Mouse (Mus musculus) hindbrain, embryonic 11.5 days (tissue): ENCODE measurements around the gene Ptdss2. TPM values are rescaled to one million over a fixed set of nuclear protein-coding genes. Genes with fewer than 3 reads are reported as not detected.
A peak's percentile ranks its signal among the peaks of the same experiment; 100 is the strongest.

ENCODE experiments used
- ATAC-seq: fragments of 200-750 bp; cut with Nextera tagmentation; 2 replicates; pipeline ENCODE4 v1.8.0; 2017; ENCODE audit warnings: mild to moderate bottlenecking, moderate TSS enrichment, moderate library complexity; ENCODE audit not compliant: low FRiP score
- DNase-seq: peaks from one replicate; pipeline ENCODE4 v3.0.0-alpha.2; 2015; ENCODE audit warnings: low spot score
- H3K27ac ChIP-seq: fragments of 300-500 bp; sonication (generic); 2 replicates; pipeline ENCODE4 v1.5.1; 2014; ENCODE audit warnings: mild to moderate bottlenecking, low read depth, low read length
- H3K27me3 ChIP-seq: fragments of 300-500 bp; sonication (generic); 2 replicates; pipeline ENCODE4 v1.6.1; 2014; ENCODE audit warnings: mild to moderate bottlenecking, low read length, moderate library complexity, mixed read lengths; ENCODE audit not compliant: control insufficient read depth, insufficient read depth
- H3K36me3 ChIP-seq: fragments of 300-500 bp; sonication (generic); 2 replicates; pipeline ENCODE4 v1.6.1; 2014; ENCODE audit warnings: mild to moderate bottlenecking, low read length, moderate library complexity, mixed read lengths; ENCODE audit not compliant: control insufficient read depth, insufficient read depth
- H3K4me1 ChIP-seq: fragments of 300-500 bp; sonication (generic); replicated peaks from 2 replicates; pipeline ENCODE4 v1.6.1; 2014; ENCODE audit warnings: low read length, mixed read lengths; ENCODE audit not compliant: control insufficient read depth, insufficient read depth
- H3K4me2 ChIP-seq: fragments of 300-500 bp; sonication (generic); replicated peaks from 2 replicates; pipeline ENCODE4 v1.6.1; 2014; ENCODE audit warnings: mild to moderate bottlenecking, low read depth, low read length
- H3K4me3 ChIP-seq: fragments of 300-500 bp; sonication (generic); 2 replicates; pipeline ENCODE4 v1.5.1; 2014; ENCODE audit warnings: low read depth, low read length
- H3K9ac ChIP-seq: fragments of 300-500 bp; sonication (generic); 2 replicates; pipeline ENCODE4 v1.6.1; 2014; ENCODE audit warnings: low read depth, low read length
- H3K9me3 ChIP-seq: fragments of 300-500 bp; sonication (generic); 2 replicates; pipeline ENCODE4 v1.6.1; 2016; ENCODE audit warnings: low read length; ENCODE audit not compliant: control insufficient read depth
- WGBS: fragments of 180-500 bp; shearing (Covaris S2); extraction: QIAGEN DNeasy Blood & Tissue Kit; methylation state at CpG from one replicate; pipeline ENCODE4 v1.1.7; 2014; 5-methylcytosine and 5-hydroxymethylcytosine counted together
- polyA plus RNA-seq: library from polyadenylated mRNA; unstranded; fragments of >200 nt; fragmentation: Nextera tagmentation; extraction: Ambion mirVana; gene quantifications from 2 replicates; pipeline ENCODE4 v1.2.1, GENCODE M21; 2014

Ptdss2 gene
- polyA plus RNA-seq, 1 experiment from 2014 or later: 65.2 TPM

DNA sequence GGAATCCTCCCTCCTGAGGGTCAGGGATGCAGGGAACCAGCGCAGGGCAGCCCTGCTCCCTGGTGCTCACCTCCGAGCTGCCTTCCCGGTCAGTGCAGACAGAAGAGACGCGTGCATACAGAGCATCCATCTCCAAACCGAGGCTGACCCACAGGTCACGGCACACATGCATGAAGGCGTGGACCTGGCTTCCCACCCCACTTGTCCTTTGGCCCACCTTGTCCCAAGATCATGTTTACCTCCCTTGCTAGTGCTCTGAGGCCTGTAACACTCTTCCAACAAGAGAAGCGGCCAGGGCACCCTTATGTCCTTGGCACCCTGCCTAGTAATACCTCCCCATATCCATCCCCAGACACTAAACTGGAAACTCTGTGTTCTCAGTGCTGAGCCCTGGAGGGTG is 6.3 kb upstream of the Ptdss2 start:
- no peak for DNase-seq
- no peak overlapping the region for H3K4me2 ChIP-seq
- H3K27ac ChIP-seq: no peak overlapping the region
- no peaks in the 10 kb centered on the region for H3K36me3 ChIP-seq
- H3K4me3 ChIP-seq: no peak overlapping the region
- no peaks in the 10 kb centered on the region for H3K9me3 ChIP-seq
- no peak overlapping the region for H3K9ac ChIP-seq
- no peaks in the 10 kb centered on the region for H3K4me1 ChIP-seq
- 84% methylated on average over 9 of the region's 9 CpGs for WGBS
- ATAC-seq: no peak
- no peaks in the 10 kb centered on the region; the same call in 1 of the 2 replicates for H3K27me3 ChIP-seq

- Histone ChIP-seq H3K4me3 (no peak within 1 kb of the TSS), H3K36me3 (no peaks in the 10 kb centered on the region), H3K9ac (no peak within 1 kb of the TSS), H3K27ac (no peak within 1 kb of the TSS), H3K4me2 (no peak within 1 kb of the TSS), H3K9me3 (no peaks in the 10 kb centered on the region), H3K27me3 (no peaks in the 10 kb centered on the region; the same call in 1 of the 2 replicates), H3K4me1 (no peaks in the 10 kb centered on the region)
- ATAC-seq (no peak), DNase-seq (no peak)
- 12% methylated on average over 9 of the region's 9 CpGs for WGBS
These were observed 4.5 kb upstream of the Ptdss2 start, which contains the start of gene Ano9 for GRCm38 (mm10) chr7:141117636-141118035. Gene Ano9 (minus strand): TSS chr7:141117806.

- H3K4me2 ChIP-seq: no peak overlapping the region
- DNase-seq: no peak
- no peak for ATAC-seq
- no peaks in the 10 kb centered on the region; the same call in 1 of the 2 replicates for H3K27me3 ChIP-seq
- H3K4me1 ChIP-seq: no peaks in the 10 kb centered on the region
- no peaks in the 10 kb centered on the region for H3K9me3 ChIP-seq
- H3K36me3 ChIP-seq: no peaks in the 10 kb centered on the region
- H3K9ac ChIP-seq: no peak overlapping the region
- H3K4me3 ChIP-seq: no peak overlapping the region
- 79% methylated on average over 3 of the region's 3 CpGs for WGBS
- no peak overlapping the region for H3K27ac ChIP-seq
These were observed 2.7 kb upstream of the Ptdss2 start for GRCm38 (mm10) chr7:141119487-141119886.

- Histone ChIP-seq H3K4me2 (no peak overlapping the region), H3K27me3 (no peaks in the 10 kb centered on the region; the same call in 1 of the 2 replicates), H3K9me3 (no peaks in the 10 kb centered on the region), H3K27ac (no peak overlapping the region), H3K36me3 (no peaks in the 10 kb centered on the region), H3K9ac (no peak overlapping the region), H3K4me1 (no peaks in the 10 kb centered on the region), H3K4me3 (no peak overlapping the region)
- WGBS: 90% methylated on average over 3 of the region's 3 CpGs
- no peak for DNase-seq
- ATAC-seq: no peak
These were observed 1.6 kb upstream of the Ptdss2 start for GRCm38 (mm10) chr7:141120605-141121004.

DNA sequence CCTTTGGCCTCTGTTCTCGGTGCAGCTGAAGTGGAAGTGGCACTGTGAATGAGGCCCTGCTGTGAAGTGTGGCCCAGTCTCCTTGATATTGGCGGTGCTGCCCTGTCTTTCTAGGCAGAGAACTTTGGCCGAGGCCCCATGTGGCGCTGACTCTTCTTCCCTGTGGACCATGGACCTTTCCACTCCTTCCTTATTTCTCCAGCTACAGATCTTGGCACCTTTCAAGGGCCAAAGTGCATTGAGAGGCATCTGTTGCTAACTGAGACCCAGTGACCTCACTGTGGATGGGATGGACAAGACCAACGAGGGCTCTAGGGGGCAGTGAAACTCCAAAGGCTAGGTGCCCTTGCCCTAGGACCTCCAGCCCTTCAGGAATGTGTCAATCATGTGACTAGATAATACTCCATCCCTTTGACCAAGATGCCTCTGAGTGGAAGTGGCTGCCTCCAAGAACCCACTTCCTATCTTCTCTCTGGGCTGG is 1.1 kb upstream of the Ptdss2 start:
- Histone ChIP-seq H3K4me3 (no peak overlapping the region), H3K4me2 (no peak overlapping the region), H3K27ac (no peak overlapping the region), H3K9ac (no peak overlapping the region), H3K9me3 (no peaks in the 10 kb centered on the region), H3K4me1 (no peaks in the 10 kb centered on the region), H3K36me3 (no peaks in the 10 kb centered on the region), H3K27me3 (no peaks in the 10 kb centered on the region; the same call in 1 of the 2 replicates)
- 79% methylated on average over 5 of the region's 5 CpGs for WGBS
- DNase-seq (no peak), ATAC-seq (no peak)

DNA sequence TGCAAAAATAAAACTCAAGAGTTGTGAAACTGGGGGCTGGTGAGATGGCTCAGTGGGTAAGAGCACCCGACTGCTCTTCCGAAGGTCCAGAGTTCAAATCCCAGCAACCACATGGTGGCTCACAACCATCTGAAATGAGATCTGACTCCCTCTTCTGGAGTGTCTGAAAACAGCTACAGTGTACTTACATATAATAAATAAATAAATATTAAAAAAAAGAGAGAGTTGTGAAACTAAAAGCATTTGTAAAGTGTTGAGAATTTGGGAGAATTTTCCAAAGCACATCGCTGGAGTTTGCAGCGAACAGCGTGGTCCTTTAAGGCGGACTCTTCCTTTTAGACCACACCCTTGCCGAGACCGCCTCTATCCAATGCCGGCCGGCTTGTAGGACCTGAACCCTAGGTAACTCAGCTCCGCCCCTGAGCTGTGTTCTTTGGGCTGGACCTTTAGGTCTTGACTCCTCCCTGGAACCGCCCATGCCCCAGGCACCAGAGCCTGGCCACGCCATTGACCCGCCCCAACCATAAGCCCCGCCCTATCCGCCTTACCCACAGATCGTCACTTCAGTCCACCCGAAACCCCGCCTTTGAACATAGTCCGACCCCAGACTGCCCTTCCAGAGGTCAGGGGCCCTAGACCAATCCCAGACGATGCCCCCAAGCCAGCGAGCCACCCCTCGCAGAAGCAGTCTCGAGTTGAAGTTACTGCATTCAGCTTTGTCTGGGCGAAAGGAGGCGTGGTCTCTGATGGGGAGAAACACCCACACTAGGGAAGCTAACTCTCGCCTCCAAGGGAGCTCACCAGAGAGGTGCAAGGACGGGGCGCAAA is 721 bp downstream of the Ptdss2 start:
- ATAC-seq (peak; percentile 99), DNase-seq (peak; percentile 95)
- WGBS: 2% methylated on average over 29 of the region's 29 CpGs
- H3K36me3 ChIP-seq: no peaks in the 10 kb centered on the region
- H3K4me2 ChIP-seq: peak overlapping the region; percentile 63
- H3K4me1 ChIP-seq: no peaks in the 10 kb centered on the region
- peak overlapping the region; percentile 57 for H3K4me3 ChIP-seq
- H3K27ac ChIP-seq: peak overlapping the region; percentile 70
- H3K27me3 ChIP-seq: no peaks in the 10 kb centered on the region; the same call in 1 of the 2 replicates
- H3K9ac ChIP-seq: peak overlapping the region; percentile 72
- H3K9me3 ChIP-seq: no peaks in the 10 kb centered on the region

- ATAC-seq (no peak; the same call in 1 of the 2 replicates), DNase-seq (no peak)
- Histone ChIP-seq H3K9me3 (no peaks in the 10 kb centered on the region), H3K4me2 (peak overlapping the region; percentile 63), H3K9ac (peak overlapping the region; percentile 72), H3K36me3 (no peaks in the 10 kb centered on the region), H3K27me3 (no peaks in the 10 kb centered on the region), H3K4me1 (no peaks in the 10 kb centered on the region), H3K27ac (peak overlapping the region; percentile 70), H3K4me3 (peak overlapping the region; percentile 57)
- WGBS: 4% methylated on average over 15 of the region's 15 CpGs
These were observed 1.3 kb downstream of the Ptdss2 start for GRCm38 (mm10) chr7:141123517-141123856.

DNA sequence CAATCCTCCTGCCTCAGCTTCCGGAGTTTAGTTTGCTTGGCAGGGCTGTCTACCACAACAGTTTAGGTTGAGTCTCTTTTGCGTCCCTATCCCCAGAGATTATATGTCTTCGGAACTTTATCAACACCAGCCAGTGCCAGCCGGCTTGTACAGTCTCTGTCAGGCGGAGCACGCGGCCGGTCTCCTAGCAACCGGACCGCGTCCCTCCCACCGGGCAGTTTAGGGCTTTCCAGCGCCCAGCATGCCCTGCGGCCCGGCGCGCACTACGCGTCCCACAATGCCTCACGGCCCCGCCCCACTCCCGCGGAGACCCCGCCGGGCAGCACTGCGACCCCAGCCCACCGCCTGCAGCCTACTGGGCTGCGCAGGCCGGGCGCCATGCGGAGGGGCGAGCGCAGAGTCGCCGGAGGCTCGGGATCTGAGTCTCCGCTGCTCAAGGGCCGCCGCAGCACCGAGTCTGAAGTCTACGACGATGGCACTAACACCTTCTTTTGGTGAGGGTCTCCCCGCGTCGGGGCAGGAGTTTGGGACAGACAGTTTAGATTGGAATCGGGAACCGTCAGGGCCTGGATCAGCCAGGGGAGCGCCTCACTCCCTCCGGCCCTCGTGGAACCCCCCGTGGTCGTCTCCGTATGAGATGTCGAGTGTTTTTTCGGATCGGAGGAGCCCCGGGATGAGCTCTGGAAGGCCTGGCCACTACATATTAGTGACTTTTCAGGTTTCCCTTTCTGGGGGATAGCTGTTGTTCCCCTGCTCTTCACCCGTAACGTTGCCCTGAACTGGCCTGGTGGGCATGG is 9.0 kb downstream of the Ptdss2 start:
- Histone ChIP-seq H3K27ac (no peak overlapping the region), H3K9me3 (no peaks in the 10 kb centered on the region), H3K27me3 (no peaks in the 10 kb centered on the region), H3K4me3 (peak overlapping the region; percentile 82), H3K9ac (peak overlapping the region; percentile 93), H3K36me3 (0 out of 2 replicates have a peak, but pooled peaks cover 2% of the 10 kb centered on the region), H3K4me1 (peaks cover 9% of the 10 kb centered on the region; the same call in 1 of the 2 replicates), H3K4me2 (peak overlapping the region; percentile 91)
- DNase-seq (peak; percentile 99), ATAC-seq (peak; percentile 97)
- WGBS: under 1% methylated on average over 54 of the region's 59 CpGs
